Mouse (Mus musculus) CH12.LX (cell line): Measurements from ENCODE around the gene Fhl2. TPM values are rescaled to one million over a fixed set of nuclear protein-coding genes. Genes with fewer than 3 reads are reported as not detected.
A peak's percentile ranks its signal among the peaks of the same experiment; 100 is the strongest.

ENCODE experiments used
- DNase-seq: peaks from one replicate; pipeline ENCODE4 v3.0.0-alpha.2; 2013; ENCODE audit errors: extremely low read depth
- H3K27ac ChIP-seq: 2 replicates; pipeline ENCODE4 v1.5.1; 2012; ENCODE audit warnings: low read depth, mild to moderate bottlenecking, control low read depth, moderate library complexity; ENCODE audit not compliant: insufficient read depth
- H3K27me3 ChIP-seq: replicated peaks from 2 replicates; pipeline ENCODE3; 2012; ENCODE audit warnings: inconsistent platforms
- H3K36me3 ChIP-seq, 2 experiments: replicated peaks in 1 of 2; 2 replicates each; pipeline versions ENCODE3 to v1.6.1; 2012; ENCODE audit warnings: inconsistent platforms in 1 of 2, low read length in 1 of 2, mild to moderate bottlenecking in 1 of 2, mixed read lengths in 1 of 2, moderate library complexity in 1 of 2; ENCODE audit not compliant: control insufficient read depth in 1 of 2, insufficient read depth in 1 of 2
- H3K4me1 ChIP-seq, 2 experiments: 2 replicates each; pipeline ENCODE4 v1.6.1; 2012; ENCODE audit warnings: inconsistent platforms in 1 of 2, moderate library complexity in 1 of 2; ENCODE audit not compliant: insufficient read depth in 2 of 2, control insufficient read depth in 1 of 2
- H3K4me2 ChIP-seq: 2 replicates; pipeline ENCODE4 v1.6.1; 2012; ENCODE audit warnings: low read depth, mild to moderate bottlenecking, control low read depth; ENCODE audit not compliant: poor library complexity, insufficient read depth, severe bottlenecking
- H3K4me3 ChIP-seq, 3 experiments: fragments of 150-350 bp in 1 of 3; sonication (generic) in 1 of 3; replicated peaks in 1 of 3; 2 replicates each; pipeline versions ENCODE3 to v1.5.1; 2011 to 2012; ENCODE audit warnings: low read depth in 2 of 3, low read length in 2 of 3, mild to moderate bottlenecking in 2 of 3, moderate library complexity in 2 of 3, control low read depth in 1 of 3, improper control_type of control experiment in 1 of 3, inconsistent platforms in 1 of 3, mixed read lengths in 1 of 3; ENCODE audit not compliant: poor library complexity in 1 of 3
- H3K79me2 ChIP-seq: replicated peaks from 2 replicates; pipeline ENCODE4 v1.6.1; 2012; ENCODE audit warnings: mild to moderate bottlenecking, moderate library complexity; ENCODE audit not compliant: control insufficient read depth, poor library complexity, insufficient read depth, severe bottlenecking; ENCODE audit errors: extremely low read depth
- H3K9ac ChIP-seq: 2 replicates; pipeline ENCODE4 v1.6.1; 2012; ENCODE audit warnings: low read depth, mild to moderate bottlenecking, control low read depth, moderate library complexity; ENCODE audit not compliant: insufficient read depth
- H3K9me3 ChIP-seq: replicated peaks from 2 replicates; pipeline ENCODE3; 2012; ENCODE audit warnings: low read length, inconsistent platforms, mixed read lengths
- BHLHE40 ChIP-seq: IDR thresholded peaks from 2 replicates; pipeline ENCODE4 v1.6.1; 2011; ENCODE audit warnings: mild to moderate bottlenecking, low read depth, low read length, improper control_type of control experiment
- CHD1 ChIP-seq: IDR thresholded peaks from 2 replicates; pipeline ENCODE4 v1.6.1; 2012; ENCODE audit warnings: low read depth, low read length, improper control_type of control experiment, inconsistent platforms
- CTCF ChIP-seq, 2 experiments: IDR thresholded peaks in 1 of 2; conservative IDR thresholded peaks in 1 of 2; 2 replicates each; pipeline ENCODE4 v1.5.1; 2011 to 2012; ENCODE audit warnings: low read depth in 2 of 2, low read length in 2 of 2, improper control_type of control experiment in 1 of 2, inconsistent platforms in 1 of 2, mild to moderate bottlenecking in 1 of 2, moderate library complexity in 1 of 2
- E2F4 ChIP-seq: IDR thresholded peaks from 2 replicates; pipeline ENCODE4 v1.6.1; 2011; ENCODE audit warnings: low read depth, low read length, improper control_type of control experiment; ENCODE audit not compliant: insufficient replicate concordance
- ELF1 ChIP-seq: IDR thresholded peaks from 2 replicates; pipeline ENCODE4 v1.6.1; 2014; ENCODE audit warnings: low read depth, mild to moderate bottlenecking, inconsistent platforms, low read length, improper control_type of control experiment
- EP300 ChIP-seq: IDR thresholded peaks from 2 replicates; pipeline ENCODE4 v1.6.1; 2011; ENCODE audit warnings: low read length, improper control_type of control experiment
- ETS1 ChIP-seq: conservative IDR thresholded peaks from 2 replicates; pipeline ENCODE4 v1.6.1; 2012; ENCODE audit warnings: low read depth, mild to moderate bottlenecking, inconsistent platforms, low read length, improper control_type of control experiment, moderate library complexity
- JUND ChIP-seq: conservative IDR thresholded peaks from 2 replicates; pipeline ENCODE4 v1.6.1; 2011; ENCODE audit warnings: low read depth, low read length, improper control_type of control experiment
- KAT2A ChIP-seq: IDR thresholded peaks from 2 replicates; pipeline ENCODE4 v1.6.1; 2012; ENCODE audit warnings: low read length, improper control_type of control experiment, inconsistent platforms; ENCODE audit not compliant: insufficient replicate concordance
- MAX ChIP-seq: IDR thresholded peaks from 2 replicates; pipeline ENCODE4 v1.6.1; 2011; ENCODE audit warnings: low read length, improper control_type of control experiment
- MAZ ChIP-seq: IDR thresholded peaks from 2 replicates; pipeline ENCODE4 v1.6.1; 2012; ENCODE audit warnings: low read depth, mild to moderate bottlenecking, inconsistent platforms, low read length, improper control_type of control experiment, moderate library complexity
- MEF2A ChIP-seq: IDR thresholded peaks from 2 replicates; pipeline ENCODE4 v1.6.1; 2014; ENCODE audit warnings: low read depth, mild to moderate bottlenecking, inconsistent platforms, low read length, improper control_type of control experiment, borderline replicate concordance
- MXI1 ChIP-seq: IDR thresholded peaks from 2 replicates; pipeline ENCODE4 v1.6.1; 2011; ENCODE audit warnings: mild to moderate bottlenecking, low read depth, low read length, improper control_type of control experiment
- PAX5 ChIP-seq: IDR thresholded peaks from 2 replicates; pipeline ENCODE4 v1.6.1; 2012; ENCODE audit warnings: low read length, inconsistent platforms, mixed read lengths
- POLR2AphosphoS2 ChIP-seq: IDR thresholded peaks from 2 replicates; pipeline ENCODE4 v1.6.1; 2011; ENCODE audit warnings: low read depth, low read length, improper control_type of control experiment
- RCOR1 ChIP-seq: conservative IDR thresholded peaks from 2 replicates; pipeline ENCODE4 v1.6.1; 2012; ENCODE audit warnings: low read depth, mild to moderate bottlenecking, inconsistent platforms, low read length, improper control_type of control experiment
- USF1 ChIP-seq: IDR thresholded peaks from 2 replicates; pipeline ENCODE4 v1.6.1; 2014; ENCODE audit warnings: low read depth, mild to moderate bottlenecking, inconsistent platforms, low read length, improper control_type of control experiment
- ZKSCAN1 ChIP-seq: IDR thresholded peaks from 2 replicates; pipeline ENCODE4 v1.6.1; 2012; ENCODE audit warnings: low read depth, inconsistent platforms, low read length, improper control_type of control experiment, borderline replicate concordance
- ZNF384 ChIP-seq: IDR thresholded peaks from 2 replicates; pipeline ENCODE4 v1.6.1; 2012; ENCODE audit warnings: low read depth, low read length, improper control_type of control experiment, inconsistent platforms
- dilution Hi-C: fragments of 300-500 bp; cut with MboI; formaldehyde crosslinking; loops from 2 replicates; pipeline ENCODE4 v1.14.3; 2020; ENCODE audit warnings: low sequenced_read_pairs; ENCODE audit not compliant: extremely low pct_unique_long_range_greater_than_20kb, extremely low pct_ligation_motif_present
- in situ Hi-C: fragments of 300-500 bp; cut with MboI; formaldehyde crosslinking; loops from 3 replicates; pipeline ENCODE4 v1.14.3; 2019; ENCODE audit warnings: low sequenced_read_pairs, low pct_ligation_motif_present, low pct_unique_long_range_greater_than_20kb, mixed read lengths
- polyA plus RNA-seq: library from polyadenylated mRNA; unstranded; fragments of >175 nt; gene quantifications from 2 replicates; pipeline ENCODE4 v1.2.1, GENCODE M21; 2012; ENCODE audit warnings: low read depth; ENCODE audit not compliant: insufficient read length
- total RNA-seq, 2 experiments: library from RNA; depleted of rRNA; stranded (reverse); fragments of 300-350 nt in 1 of 2; fragments of >200 nt in 1 of 2; gene quantifications; 2 replicates each; pipeline ENCODE4 v1.2.3; 2012 to 2014

The Fhl2 gene
- total and polyA plus RNA-seq, 3 experiments = 0.13 to 0.21 (median 0.14) TPM

- dilution Hi-C loops = no loop called here
- no peak for DNase-seq
Observed at GRCm38 (mm10) chr1:43091306-43092055, 105.3 kb downstream of the Fhl2 start.

GRCm38 (mm10) chr1:43090418-43090817 is 106.4 kb downstream of the Fhl2 start:
- no peaks in the 10 kb centered on the region for H3K9me3 ChIP-seq
- no peak overlapping the region for H3K4me3 ChIP-seq
- peaks cover 2 to 21% of the 10 kb centered on the region in 2 experiments for H3K36me3 ChIP-seq
- dilution Hi-C loops = no loop called here
- no peak for DNase-seq
- no peak overlapping the region for H3K4me2 ChIP-seq
- no peak overlapping the region for H3K27ac ChIP-seq
- no peaks in the 10 kb centered on the region for H3K27me3 ChIP-seq
- peaks cover 5 to 16% of the 10 kb centered on the region in 2 experiments; a peak in 3 of 4 replicates for H3K4me1 ChIP-seq
- in situ Hi-C loops = no loop called here
- TF ChIP-seq EP300 (no peak), BHLHE40 (no peak), ZNF384 (no peak), MXI1 (no peak)
- H3K79me2 ChIP-seq = no peaks in the 10 kb centered on the region
- no peak overlapping the region for H3K9ac ChIP-seq

More at GRCm38 (mm10) chr1:43091306-43092055, 105.3 kb downstream of the Fhl2 start:
- in situ Hi-C loops = no loop called here
- no peaks in the 10 kb centered on the region for H3K27me3 ChIP-seq
- H3K4me2 ChIP-seq = peak overlapping the region; percentile 46; the same call in 1 of the 2 replicates
- no peaks in the 10 kb centered on the region for H3K9me3 ChIP-seq
- H3K9ac ChIP-seq = peak overlapping the region; percentile 55
- TF ChIP-seq ETS1 (no peak), POLR2AphosphoS2 (no peak), USF1 (no peak), MAZ (no peak), E2F4 (no peak), MXI1 (no peak), ZKSCAN1 (no peak), MAX (no peak), CTCF (conservative IDR thresholded peaks at IDR 0.05 in 1 of 2, IDR thresholded peaks at IDR 0.05 in 1 of 2; ENCODE audit: low read depth in 2 of 2, low read length in 2 of 2) (no peak), RCOR1 (no peak), MEF2A (no peak), CHD1 (no peak), ZNF384 (no peak), JUND (no peak), ELF1 (no peak), PAX5 (no peak), KAT2A (no peak)
- H3K27ac ChIP-seq = no peak overlapping the region
- peak overlapping the region; percentile 58 to 73 (median 73) for H3K4me3 ChIP-seq
- peaks cover 5 to 16% of the 10 kb centered on the region in 2 experiments; a peak in 3 of 4 replicates for H3K4me1 ChIP-seq
- peaks cover 2 to 26% of the 10 kb centered on the region in 2 experiments for H3K36me3 ChIP-seq
- H3K79me2 ChIP-seq = no peaks in the 10 kb centered on the region
